Mouse (Mus musculus): Measurements from ENCODE around the gene Tek.

The Tek gene

DNA sequence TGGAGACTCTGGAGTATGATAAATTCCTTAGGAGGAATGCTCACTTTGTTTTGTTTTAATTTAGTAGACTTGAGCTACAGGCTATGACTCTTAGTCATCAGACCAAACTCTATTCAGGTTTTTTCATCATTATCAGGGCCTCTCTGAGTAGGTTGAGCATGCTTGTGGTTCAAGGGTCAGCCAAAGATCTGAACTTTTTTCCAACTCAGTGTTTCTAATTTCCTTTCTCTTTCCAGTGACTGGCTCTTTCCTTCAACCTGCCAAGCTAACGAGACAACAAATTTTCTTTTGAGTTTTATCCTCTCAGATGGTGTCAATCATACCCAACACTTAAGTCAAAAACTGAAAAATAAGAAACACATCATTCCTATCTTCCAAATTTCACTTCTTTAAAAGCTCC is 71.5 kb downstream of the Tek start:
- no peak for DNase-seq (ENCODE audit: low read depth)

GRCm38 (mm10) chr4:94826891-94827290 is 87.8 kb downstream of the Tek start:
- DNase-seq (ENCODE audit: low read depth): no peak

- DNase-seq (ENCODE audit: low read depth): no peak
Observed at GRCm38 (mm10) chr4:94827429-94827828, 88.3 kb downstream of the Tek start.

DNA sequence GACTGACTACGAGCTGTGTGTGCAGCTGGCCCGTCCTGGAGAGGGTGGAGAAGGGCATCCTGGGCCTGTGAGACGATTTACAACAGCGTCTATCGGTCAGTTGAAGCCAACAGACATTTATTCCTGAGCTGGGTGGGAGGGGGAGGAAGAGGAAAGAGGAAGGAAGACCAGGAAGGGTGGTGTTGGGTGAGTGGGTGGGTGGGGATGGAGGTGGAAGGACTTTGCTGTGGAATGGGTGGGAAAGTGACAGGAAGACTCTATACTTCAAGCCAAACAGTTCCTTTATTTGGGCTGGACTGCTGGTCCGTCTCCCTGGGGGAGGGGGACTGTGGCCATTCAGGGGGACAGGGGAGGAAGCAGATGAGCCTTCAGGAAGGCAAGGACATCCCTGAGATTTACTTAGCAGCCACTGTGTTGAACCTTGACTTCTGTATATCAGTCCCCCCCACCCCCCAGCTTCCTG is 90.9 kb downstream of the Tek start:
- no peak for DNase-seq (ENCODE audit: low read depth)

DNA sequence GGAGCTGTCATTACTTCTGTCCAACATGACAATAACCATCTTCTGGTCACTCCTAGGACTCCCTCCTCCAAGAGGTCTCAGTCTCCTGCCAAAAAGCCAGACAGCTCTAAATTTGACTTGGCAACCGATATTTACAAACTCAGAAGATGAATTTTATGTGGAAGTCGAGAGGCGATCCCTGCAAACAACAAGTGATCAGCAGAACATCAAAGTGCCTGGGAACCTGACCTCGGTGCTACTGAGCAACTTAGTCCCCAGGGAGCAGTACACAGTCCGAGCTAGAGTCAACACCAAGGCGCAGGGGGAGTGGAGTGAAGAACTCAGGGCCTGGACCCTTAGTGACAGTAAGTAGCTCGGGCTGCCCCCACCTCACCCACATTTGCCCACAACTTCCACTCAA is 98.0 kb downstream of the Tek start:
- DNase-seq (ENCODE audit: low read depth): no peak

GRCm38 (mm10) chr4:94853301-94853700 is 114.2 kb downstream of the Tek start:
- DNase-seq (ENCODE audit: low read depth): no peak

DNA sequence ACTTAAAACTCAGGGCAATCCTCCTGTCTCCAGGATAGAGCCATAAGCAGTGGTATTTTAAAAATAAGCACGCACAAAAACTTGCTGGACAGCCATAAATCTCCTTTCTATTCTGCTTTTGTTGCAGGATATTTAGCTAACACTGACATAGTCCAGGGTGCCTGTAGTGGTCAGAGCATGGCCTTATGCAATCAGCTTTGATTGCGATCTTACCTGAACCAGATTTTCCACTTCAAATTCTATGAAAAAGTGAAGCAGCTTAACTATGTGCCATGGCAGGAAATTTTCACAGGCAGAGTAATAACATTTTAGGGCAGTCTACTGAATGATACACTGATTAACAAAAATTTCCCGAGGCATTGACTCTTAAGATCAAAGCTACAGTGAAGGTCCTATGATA is 115.2 kb downstream of the Tek start:
- no peak for DNase-seq (ENCODE audit: low read depth)

DNA sequence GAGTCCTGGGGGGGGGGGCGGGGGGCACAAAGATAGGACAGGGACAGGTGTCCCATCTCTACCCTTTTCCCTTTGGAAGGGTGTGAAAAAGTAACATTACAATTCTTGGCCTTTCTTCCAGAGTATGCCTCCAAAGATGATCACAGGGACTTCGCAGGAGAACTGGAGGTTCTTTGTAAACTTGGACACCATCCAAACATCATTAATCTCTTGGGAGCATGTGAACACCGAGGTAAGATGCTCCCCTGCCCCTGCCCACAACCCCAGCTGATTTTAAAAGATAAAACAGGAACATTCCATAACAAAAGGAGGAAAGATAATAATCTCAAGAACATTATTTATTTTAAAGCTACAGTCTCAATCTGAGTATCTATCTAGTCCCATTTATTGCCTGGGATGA is 116.1 kb downstream of the Tek start:
- no peak for DNase-seq (ENCODE audit: low read depth)

DNA sequence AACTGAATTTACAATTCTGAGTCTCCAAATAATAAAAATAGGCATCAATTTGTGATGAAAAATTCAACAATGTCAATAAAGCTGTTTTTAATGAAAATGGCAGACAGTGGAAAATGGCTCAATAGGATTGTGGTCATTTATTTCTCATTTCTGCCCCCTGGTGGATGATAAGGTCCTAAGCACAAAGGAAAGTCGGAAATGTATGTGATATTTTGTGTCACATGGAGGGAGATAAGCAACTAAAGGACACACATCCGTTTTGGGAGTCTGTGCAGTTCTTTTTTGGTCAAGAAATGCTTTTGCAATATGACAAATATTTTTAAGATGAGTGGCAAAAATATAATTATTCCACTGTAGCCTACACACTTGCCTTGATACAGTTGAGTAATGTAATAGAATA is 161.7 kb downstream of the Tek start:
- no peak for DNase-seq (ENCODE audit: low read depth)

- no peak for DNase-seq (ENCODE audit: low read depth)
Observed at GRCm38 (mm10) chr4:94901780-94902179, 162.7 kb downstream of the Tek start.
